ENCODE assay signal across 9 mouse cellular contexts in the genomic region with DNA sequence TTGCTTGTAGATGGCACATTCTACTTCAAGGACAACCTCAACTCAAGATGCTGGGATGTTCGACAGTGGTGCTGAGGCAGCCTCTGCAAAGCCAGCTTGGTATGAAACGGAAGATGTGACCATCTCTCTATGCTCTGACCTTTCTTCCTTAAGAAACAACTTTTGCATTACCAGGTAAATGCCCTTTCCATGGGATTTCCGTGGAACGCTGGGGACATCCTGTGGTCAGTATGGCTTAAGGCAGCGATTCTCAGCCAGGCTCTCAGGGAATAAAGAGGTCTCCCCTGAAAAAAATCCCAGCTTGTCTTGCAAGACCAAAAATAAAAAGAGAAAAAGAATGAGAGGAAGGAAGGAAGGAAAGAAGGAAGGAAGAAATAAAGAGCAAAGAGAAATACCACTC.
DNase-seq lines count a peak whose midpoint lies in the region; ATAC-seq and TF ChIP-seq lines count a peak whose summit lies in the region.
"Had no signal": no experiment of that assay in that cellular context is flagged by ENCODE, and none has a peak within 500 bp of the region (broad histone marks: within the 10 kb centered on the region; RNA-seq: fewer than 3 reads in every experiment).

No protein-coding gene starts in this region.

- TF ChIP-seq CTCF in lung, adult 2 months (IDR thresholded peaks at IDR 0.05; ENCODE audit: insufficient read depth, low read length): 0 out of 2 replicates have a peak, but pooled peaks have one; percentile 4

- no peak overlapping the region for H3K9ac ChIP-seq in forebrain, embryonic 14.5 days (ENCODE audit: low read length)
- H3K9ac ChIP-seq in forebrain, embryonic 12.5 days: no peak overlapping the region
- H3K9ac ChIP-seq: liver, embryonic 13.5 days had no signal

- no peak for ATAC-seq in forebrain, embryonic 14.5 days
- ATAC-seq in forebrain, embryonic 12.5 days (ENCODE audit: low FRiP score): no peak

- DNase-seq in forebrain, embryonic 14.5 days (ENCODE audit: low spot score): peak; percentile 67
- DNase-seq in lung, adult 2 months: no peak
- no peak for DNase-seq in lung, postnatal 25 days (ENCODE audit: low spot score)
- peak; percentile 68 for DNase-seq in embryo, embryonic 11 days
- peak; percentile 19 for DNase-seq in lung, postnatal 14 days
- no peak for DNase-seq in gastrocnemius, postnatal 25 days
- no peak for DNase-seq in adrenal gland, adult 8-10 months
- DNase-seq: liver, embryonic 13.5 days had no signal

- H3K4me3 ChIP-seq in forebrain, embryonic 14.5 days (ENCODE audit: low read depth, low read length): no peak overlapping the region
- H3K4me3 ChIP-seq in forebrain, embryonic 12.5 days (replicated peaks): no peak overlapping the region
- no peak overlapping the region for H3K4me3 ChIP-seq in lung, adult 2 months (replicated peaks; ENCODE audit: extremely low read depth, low read depth, low read length)
- H3K4me3 ChIP-seq: liver, embryonic 13.5 days had no signal

- no peaks in the 10 kb centered on the region for H3K36me3 ChIP-seq in forebrain, embryonic 14.5 days (ENCODE audit: control insufficient read depth, insufficient read depth, low read length)
- H3K36me3 ChIP-seq in forebrain, embryonic 12.5 days (replicated peaks): no peaks in the 10 kb centered on the region
- H3K36me3 ChIP-seq: liver, embryonic 13.5 days had no signal

- H3K4me2 ChIP-seq in forebrain, embryonic 14.5 days (ENCODE audit: low read length): no peak overlapping the region
- H3K4me2 ChIP-seq in forebrain, embryonic 12.5 days: no peak overlapping the region
- H3K4me2 ChIP-seq: liver, embryonic 13.5 days had no signal

- H3K27ac ChIP-seq in forebrain, embryonic 14.5 days (ENCODE audit: low read depth, low read length): no peak overlapping the region
- no peak overlapping the region for H3K27ac ChIP-seq in forebrain, embryonic 12.5 days
- H3K27ac ChIP-seq: liver, embryonic 13.5 days had no signal

- H3K4me1 ChIP-seq in forebrain, embryonic 14.5 days (ENCODE audit: control insufficient read depth, insufficient read depth, low read length): peaks cover 2% of the 10 kb centered on the region; the same call in 1 of the 2 replicates
- peaks cover 13% of the 10 kb centered on the region for H3K4me1 ChIP-seq in forebrain, embryonic 12.5 days
- no peaks in the 10 kb centered on the region for H3K4me1 ChIP-seq in lung, adult 2 months (ENCODE audit: control insufficient read depth, insufficient read depth, low read length)
- H3K4me1 ChIP-seq: liver, embryonic 13.5 days had no signal

- no peaks in the 10 kb centered on the region for H3K27me3 ChIP-seq in forebrain, embryonic 14.5 days (replicated peaks; ENCODE audit: control insufficient read depth, insufficient read depth, low read length)
- no peaks in the 10 kb centered on the region for H3K27me3 ChIP-seq in forebrain, embryonic 12.5 days
- H3K27me3 ChIP-seq: liver, embryonic 13.5 days had no signal

- 42% methylated on average over 5 of the region's 5 CpGs for WGBS in forebrain, embryonic 14.5 days
- WGBS in forebrain, embryonic 12.5 days: 30% methylated on average over 5 of the region's 5 CpGs
- WGBS in lung, adult 2 months: 40% methylated on average over 5 of the region's 5 CpGs

- no peaks in the 10 kb centered on the region for H3K9me3 ChIP-seq in forebrain, embryonic 14.5 days (replicated peaks; ENCODE audit: control insufficient read depth, low read length)
- no peaks in the 10 kb centered on the region for H3K9me3 ChIP-seq in forebrain, embryonic 12.5 days
- H3K9me3 ChIP-seq: liver, embryonic 13.5 days had no signal

- TF ChIP-seq POLR2A in lung, adult 2 months (IDR thresholded peaks at IDR 0.05; ENCODE audit: borderline replicate concordance, extremely low read depth, low read depth, low read length): no peak

Comparison
In these comparisons a context has a peak if more than half of its experiments do, and no peak if none do; other contexts are left out.
1. DNase-seq: peak in forebrain, embryonic 14.5 days (single experiment), embryo, embryonic 11 days (single experiment) and lung, postnatal 14 days (single experiment); none in lung, adult 2 months (single experiment), lung, postnatal 25 days (single experiment), gastrocnemius, postnatal 25 days (single experiment) and adrenal gland, adult 8-10 months (single experiment).